Mouse (Mus musculus) stomach, postnatal 0 days (tissue): Measurements from ENCODE around the gene Usp4. TPM values are rescaled to one million over a fixed set of nuclear protein-coding genes. Genes with fewer than 3 reads are reported as not detected.

Experiments
- ATAC-seq: fragments of 200-750 bp; cut with Nextera tagmentation; 2 replicates; pipeline ENCODE4 v1.8.0; 2017; ENCODE audit not compliant: low FRiP score, low TSS enrichment
- DNase-seq: peaks from one replicate; pipeline ENCODE4 v3.0.0-alpha.2; 2016; ENCODE audit warnings: low spot score
- H3K27ac ChIP-seq: fragments of 300-500 bp; sonication (generic); replicated peaks from 2 replicates; pipeline ENCODE4 v1.5.1; 2014; ENCODE audit warnings: mild to moderate bottlenecking, control low read depth
- H3K27me3 ChIP-seq: fragments of 300-500 bp; sonication (generic); 2 replicates; pipeline ENCODE4 v1.6.1; 2014; ENCODE audit warnings: low read length; ENCODE audit not compliant: control insufficient read depth, insufficient read depth
- H3K36me3 ChIP-seq: fragments of 300-500 bp; sonication (generic); 2 replicates; pipeline ENCODE4 v1.6.1; 2014; ENCODE audit warnings: low read length, mixed read lengths; ENCODE audit not compliant: control insufficient read depth, insufficient read depth
- H3K4me1 ChIP-seq: fragments of 300-500 bp; sonication (generic); replicated peaks from 2 replicates; pipeline ENCODE4 v1.6.1; 2014; ENCODE audit warnings: antibody characterized with exemption; ENCODE audit not compliant: control insufficient read depth, insufficient read depth
- H3K4me2 ChIP-seq: fragments of 300-500 bp; sonication (generic); replicated peaks from 2 replicates; pipeline ENCODE4 v1.6.1; 2014; ENCODE audit warnings: low read depth, mild to moderate bottlenecking, control low read depth, moderate library complexity
- H3K4me3 ChIP-seq: fragments of 300-500 bp; sonication (generic); 2 replicates; pipeline ENCODE4 v1.5.1; 2014; ENCODE audit warnings: low read depth, low read length, control low read depth
- H3K9ac ChIP-seq: fragments of 300-500 bp; sonication (generic); 2 replicates; pipeline ENCODE4 v1.6.1; 2014; ENCODE audit warnings: mild to moderate bottlenecking, low read length, control low read depth, mixed read lengths
- H3K9me3 ChIP-seq: fragments of 300-500 bp; sonication (generic); 2 replicates; pipeline ENCODE4 v1.6.1; 2016; ENCODE audit warnings: low read length; ENCODE audit not compliant: control insufficient read depth
- CTCF ChIP-seq: IDR thresholded peaks from 2 replicates; pipeline ENCODE4 v1.5.1; 2016; ENCODE audit warnings: antibody characterized with exemption, low read depth, mild to moderate bottlenecking, moderate library complexity
- EP300 ChIP-seq: optimal IDR thresholded peaks from 2 replicates; pipeline ENCODE3; 2016; ENCODE audit warnings: antibody characterized with exemption
- WGBS: fragments of 180-500 bp; shearing (Covaris S2); extraction: QIAGEN DNeasy Blood & Tissue Kit; methylation state at CpG from one replicate; pipeline ENCODE4 v1.1.7; 2014; 5-methylcytosine and 5-hydroxymethylcytosine counted together
- polyA plus RNA-seq: library from polyadenylated mRNA; unstranded; fragments of >200 nt; fragmentation: Nextera tagmentation; extraction: Ambion mirVana; gene quantifications from 2 replicates; pipeline ENCODE4 v1.2.1, GENCODE M21; 2015

The Usp4 gene
- polyA plus RNA-seq, 1 experiment from 2014 or later = 56.8 TPM

GRCm38 (mm10) chr9:108401186-108401960, 53.7 kb downstream of the Usp4 start:
- ATAC-seq (no peak), DNase-seq (no peak)
- Histone ChIP-seq H3K9me3 (no peaks in the 10 kb centered on the region), H3K27ac (peak overlapping the region; percentile 76), H3K36me3 (no peaks in the 10 kb centered on the region), H3K27me3 (no peaks in the 10 kb centered on the region), H3K4me1 (no peaks in the 10 kb centered on the region), H3K4me3 (no peak overlapping the region), H3K4me2 (no peak overlapping the region), H3K9ac (no peak overlapping the region)
- no peak for TF ChIP-seq EP300
- no peak for TF ChIP-seq CTCF
- 53% methylated on average over 7 of the region's 7 CpGs for whole genome bisulfite sequencing

GRCm38 (mm10) chr9:108403081-108403480, 55.4 kb downstream of the Usp4 start:
- TF ChIP-seq EP300 (no peak), CTCF (no peak)
- Histone ChIP-seq H3K4me1 (no peaks in the 10 kb centered on the region), H3K4me3 (no peak overlapping the region), H3K27me3 (no peaks in the 10 kb centered on the region), H3K27ac (peak overlapping the region; percentile 65; the same call in 1 of the 2 replicates), H3K4me2 (no peak overlapping the region), H3K9ac (no peak overlapping the region), H3K9me3 (no peaks in the 10 kb centered on the region), H3K36me3 (no peaks in the 10 kb centered on the region)
- ATAC-seq (no peak), DNase-seq (no peak)
- WGBS = 80% methylated on average over 4 of the region's 4 CpGs

- no peak overlapping the region for H3K4me3 ChIP-seq
- TF ChIP-seq CTCF (peak; percentile 24), EP300 (no peak)
- no peaks in the 10 kb centered on the region for H3K36me3 ChIP-seq
- 63% methylated on average over 8 of the region's 8 CpGs for WGBS
- H3K4me1 ChIP-seq = no peaks in the 10 kb centered on the region
- H3K27ac ChIP-seq = no peak overlapping the region
- H3K4me2 ChIP-seq = no peak overlapping the region
- H3K9me3 ChIP-seq = no peaks in the 10 kb centered on the region
- ATAC-seq = no peak
- no peak for DNase-seq
- no peaks in the 10 kb centered on the region for H3K27me3 ChIP-seq
- H3K9ac ChIP-seq = no peak overlapping the region
These were observed 56.8 kb downstream of the Usp4 start for GRCm38 (mm10) chr9:108404451-108404850.

- no peaks in the 10 kb centered on the region for H3K4me1 ChIP-seq
- H3K36me3 ChIP-seq = no peaks in the 10 kb centered on the region
- no peak overlapping the region for H3K4me3 ChIP-seq
- ATAC-seq = no peak
- WGBS = 82% methylated on average over 4 of the region's 4 CpGs
- H3K4me2 ChIP-seq = no peak overlapping the region
- DNase-seq = no peak
- TF ChIP-seq EP300 (no peak), CTCF (no peak)
- H3K9ac ChIP-seq = no peak overlapping the region
- no peak overlapping the region for H3K27ac ChIP-seq
- no peaks in the 10 kb centered on the region for H3K9me3 ChIP-seq
- H3K27me3 ChIP-seq = no peaks in the 10 kb centered on the region
These were observed 61.9 kb downstream of the Usp4 start for GRCm38 (mm10) chr9:108409535-108409934.

GRCm38 (mm10) chr9:108411381-108411942, 63.8 kb downstream of the Usp4 start:
- 77% methylated on average over 9 of the region's 9 CpGs for WGBS
- H3K27ac ChIP-seq = no peak overlapping the region

GRCm38 (mm10) chr9:108412221-108412620, 64.6 kb downstream of the Usp4 start:
- no peak for DNase-seq
- H3K27ac ChIP-seq = no peak overlapping the region
- no peak overlapping the region for H3K4me2 ChIP-seq
- no peaks in the 10 kb centered on the region for H3K27me3 ChIP-seq
- no peaks in the 10 kb centered on the region for H3K36me3 ChIP-seq
- H3K4me3 ChIP-seq = no peak overlapping the region
- H3K4me1 ChIP-seq = no peaks in the 10 kb centered on the region
- no peaks in the 10 kb centered on the region for H3K9me3 ChIP-seq
- H3K9ac ChIP-seq = no peak overlapping the region
- TF ChIP-seq CTCF (peak; percentile 65), EP300 (no peak)
- 68% methylated on average over 1 of the region's 1 CpGs for WGBS
- no peak for ATAC-seq

More at GRCm38 (mm10) chr9:108411381-108411942, 63.8 kb downstream of the Usp4 start:
- no peaks in the 10 kb centered on the region for H3K27me3 ChIP-seq
- ATAC-seq (no peak), DNase-seq (no peak)
- no peaks in the 10 kb centered on the region for H3K36me3 ChIP-seq
- H3K9me3 ChIP-seq = no peaks in the 10 kb centered on the region
- no peak overlapping the region for H3K4me2 ChIP-seq
- TF ChIP-seq EP300 (no peak), CTCF (no peak)
- H3K4me3 ChIP-seq = no peak overlapping the region
- H3K4me1 ChIP-seq = no peaks in the 10 kb centered on the region
- no peak overlapping the region for H3K9ac ChIP-seq
